Mouse (Mus musculus): ENCODE data around the gene Slc22a14. TPM values are rescaled to one million over a fixed set of nuclear protein-coding genes. Genes with fewer than 3 reads are reported as not detected.

Slc22a14 gene
- polyA plus RNA-seq, 1 experiment from 2014 or later, result not detected

DNA sequence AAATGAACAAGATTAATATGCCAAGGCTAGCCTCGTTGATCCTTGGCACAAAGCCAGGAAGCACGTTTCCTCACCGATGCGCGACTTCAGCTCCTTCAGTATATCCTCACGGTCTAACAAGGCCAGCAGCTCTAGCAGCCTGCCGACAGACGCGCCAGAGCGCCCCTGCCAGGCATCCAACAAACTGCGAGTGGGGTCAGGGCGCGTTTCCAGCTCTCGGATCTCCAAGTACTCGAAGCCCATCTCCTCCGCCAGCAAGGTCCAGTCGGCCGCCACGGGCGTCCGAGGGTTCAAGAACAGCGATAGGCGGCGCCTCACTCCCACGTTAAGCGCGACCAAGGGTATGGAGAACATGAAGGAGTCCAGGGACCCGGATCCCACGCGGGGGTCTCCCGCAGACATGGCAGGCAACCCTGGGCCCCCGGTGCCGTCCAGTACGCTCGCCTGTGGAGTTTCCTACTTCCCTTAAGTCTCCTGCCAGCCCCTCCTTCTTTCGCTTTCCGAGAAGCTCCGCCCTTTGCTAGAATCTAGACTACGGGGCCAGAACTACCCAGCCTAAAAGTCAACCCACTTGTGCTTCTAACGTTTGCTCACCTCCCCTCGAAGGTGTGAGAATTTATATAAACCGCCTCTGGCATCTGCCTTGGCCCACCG lies 25.7 kb downstream of the Slc22a14 start, which contains the start of gene Acaa1a:
Gene Acaa1a, plus strand, starts transcription at position 119 of the 654 bp plus-strand sequence.
- no peak within 1 kb of the TSS; the same call in 1 of the 2 replicates for H3K27ac ChIP-seq (replicated peaks; ENCODE audit: low read depth, low read length)
- peaks cover 11% of the 10 kb centered on the region; the same call in 1 of the 2 replicates for H3K4me1 ChIP-seq (ENCODE audit: control insufficient read depth, insufficient read depth, low read length)
- H3K4me3 ChIP-seq (ENCODE audit: low read depth, low read length), result peak within 1 kb of the TSS; percentile 70
- H3K9me3 ChIP-seq (ENCODE audit: control insufficient read depth, low read length), result no peaks in the 10 kb centered on the region
- H3K36me3 ChIP-seq (ENCODE audit: control insufficient read depth, insufficient read depth, low read length), result no peaks in the 10 kb centered on the region; the same call in 1 of the 2 replicates
- H3K9ac ChIP-seq (ENCODE audit: low read length), result peak within 1 kb of the TSS; percentile 68
- ATAC-seq (ENCODE audit: insufficient number of reproducible peaks, low FRiP score, low TSS enrichment, low read depth) (no peak), DNase-seq (ENCODE audit: low spot score) (peak; percentile 64)
- peak within 1 kb of the TSS; percentile 77 for H3K4me2 ChIP-seq (ENCODE audit: low read depth, severe bottlenecking)
- H3K27me3 ChIP-seq (ENCODE audit: control insufficient read depth, insufficient read depth, low read length), result 0 out of 2 replicates have a peak, but pooled peaks cover 2% of the 10 kb centered on the region
- WGBS, result under 1% methylated on average over 43 of the region's 43 CpGs

DNA sequence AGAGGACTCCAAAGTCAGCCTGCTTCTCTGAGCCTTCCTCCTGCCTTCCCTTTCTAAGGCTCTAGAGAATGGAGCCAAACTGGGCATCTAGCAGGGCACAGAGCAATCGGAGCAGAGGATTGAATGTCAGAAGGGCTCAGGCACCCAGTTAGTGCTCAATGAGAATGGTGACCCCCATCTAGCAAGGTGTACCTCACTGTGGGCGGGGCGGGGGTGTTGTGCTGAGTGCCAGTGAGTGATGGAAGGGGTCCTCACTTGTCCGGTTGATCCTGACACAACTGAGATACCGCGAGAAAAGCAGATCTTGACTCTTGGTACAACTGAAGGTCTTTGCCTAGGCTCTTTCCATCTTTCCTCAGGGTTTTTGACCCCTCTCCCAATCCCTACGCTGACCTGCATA lies 26.2 kb downstream of the Slc22a14 start:
- ATAC-seq (ENCODE audit: insufficient number of reproducible peaks, low FRiP score, low TSS enrichment, low read depth) (no peak), DNase-seq (ENCODE audit: low spot score) (no peak)
- Histone ChIP-seq H3K9me3 (ENCODE audit: control insufficient read depth, low read length) (no peaks in the 10 kb centered on the region), H3K4me3 (ENCODE audit: low read depth, low read length) (peak overlapping the region; percentile 70; the same call in 1 of the 2 replicates), H3K9ac (ENCODE audit: low read length) (no peak overlapping the region), H3K27ac (replicated peaks; ENCODE audit: low read depth, low read length) (no peak overlapping the region), H3K36me3 (ENCODE audit: control insufficient read depth, insufficient read depth, low read length) (no peaks in the 10 kb centered on the region; the same call in 1 of the 2 replicates), H3K27me3 (ENCODE audit: control insufficient read depth, insufficient read depth, low read length) (0 out of 2 replicates have a peak, but pooled peaks cover 2% of the 10 kb centered on the region), H3K4me2 (ENCODE audit: low read depth, severe bottlenecking) (peak overlapping the region; percentile 77), H3K4me1 (ENCODE audit: control insufficient read depth, insufficient read depth, low read length) (peaks cover 11% of the 10 kb centered on the region; the same call in 1 of the 2 replicates)
- 52% methylated on average over 7 of the region's 7 CpGs for WGBS

DNA sequence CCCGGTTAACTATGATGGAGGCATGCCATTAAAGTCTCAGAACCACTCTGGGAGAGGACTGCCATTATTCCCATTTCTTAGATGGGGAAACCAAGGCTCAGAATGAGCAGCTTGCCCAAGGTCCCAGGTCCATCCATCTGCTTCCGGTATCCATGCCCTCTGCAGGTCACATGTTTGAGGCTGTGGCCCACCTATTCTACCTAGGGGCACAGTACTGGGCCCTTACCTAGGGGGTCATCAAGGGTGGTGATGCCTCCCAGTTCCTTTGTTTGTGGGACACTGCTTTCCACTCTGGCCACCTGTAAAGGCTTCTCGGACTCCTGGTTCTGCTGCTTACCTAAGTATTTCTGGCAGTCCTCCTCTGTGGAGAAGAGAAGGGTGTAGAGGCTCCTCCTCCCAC lies 27.0 kb downstream of the Slc22a14 start:
- Histone ChIP-seq H3K27me3 (ENCODE audit: control insufficient read depth, insufficient read depth, low read length) (0 out of 2 replicates have a peak, but pooled peaks cover 2% of the 10 kb centered on the region), H3K9me3 (ENCODE audit: control insufficient read depth, low read length) (no peaks in the 10 kb centered on the region), H3K9ac (ENCODE audit: low read length) (no peak overlapping the region), H3K4me3 (ENCODE audit: low read depth, low read length) (no peak overlapping the region), H3K27ac (replicated peaks; ENCODE audit: low read depth, low read length) (no peak overlapping the region), H3K4me1 (ENCODE audit: control insufficient read depth, insufficient read depth, low read length) (peaks cover 11% of the 10 kb centered on the region; the same call in 1 of the 2 replicates), H3K4me2 (ENCODE audit: low read depth, severe bottlenecking) (no peak overlapping the region), H3K36me3 (ENCODE audit: control insufficient read depth, insufficient read depth, low read length) (no peaks in the 10 kb centered on the region)
- DNase-seq (ENCODE audit: low spot score) (no peak), ATAC-seq (ENCODE audit: insufficient number of reproducible peaks, low FRiP score, low TSS enrichment, low read depth) (no peak)
- 83% methylated on average over 3 of the region's 3 CpGs for WGBS

DNA sequence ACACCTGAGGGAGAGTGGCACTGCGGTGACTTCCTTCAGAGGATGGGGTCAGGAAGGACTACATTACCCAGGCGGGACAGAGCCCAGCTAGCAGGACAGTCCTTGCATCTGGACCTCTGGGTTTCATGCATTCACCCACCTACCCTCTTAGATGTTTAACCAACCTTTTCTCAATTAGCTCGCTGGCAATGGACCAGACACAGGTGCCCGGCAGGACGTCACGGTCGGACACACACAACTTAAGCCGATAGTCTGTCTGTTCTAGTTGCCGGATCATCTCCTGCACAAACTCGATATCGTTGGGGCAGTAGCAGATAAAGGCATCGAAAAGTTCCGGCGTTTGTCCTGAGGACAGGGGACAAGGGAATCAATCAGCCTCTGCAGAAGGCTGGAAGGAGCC lies 27.5 kb downstream of the Slc22a14 start:
- no peak for DNase-seq (ENCODE audit: low spot score)
- H3K27ac ChIP-seq (replicated peaks; ENCODE audit: low read depth, low read length), result no peak overlapping the region
- H3K4me1 ChIP-seq (ENCODE audit: control insufficient read depth, insufficient read depth, low read length), result peaks cover 11% of the 10 kb centered on the region; the same call in 1 of the 2 replicates
- no peaks in the 10 kb centered on the region for H3K9me3 ChIP-seq (ENCODE audit: control insufficient read depth, low read length)
- no peak overlapping the region for H3K4me2 ChIP-seq (ENCODE audit: low read depth, severe bottlenecking)
- H3K9ac ChIP-seq (ENCODE audit: low read length), result no peak overlapping the region
- no peak for ATAC-seq (ENCODE audit: insufficient number of reproducible peaks, low FRiP score, low TSS enrichment, low read depth)
- WGBS, result 92% methylated on average over 14 of the region's 14 CpGs
- H3K36me3 ChIP-seq (ENCODE audit: control insufficient read depth, insufficient read depth, low read length), result no peaks in the 10 kb centered on the region
- H3K27me3 ChIP-seq (ENCODE audit: control insufficient read depth, insufficient read depth, low read length), result 0 out of 2 replicates have a peak, but pooled peaks cover 2% of the 10 kb centered on the region
- no peak overlapping the region for H3K4me3 ChIP-seq (ENCODE audit: low read depth, low read length)

DNA sequence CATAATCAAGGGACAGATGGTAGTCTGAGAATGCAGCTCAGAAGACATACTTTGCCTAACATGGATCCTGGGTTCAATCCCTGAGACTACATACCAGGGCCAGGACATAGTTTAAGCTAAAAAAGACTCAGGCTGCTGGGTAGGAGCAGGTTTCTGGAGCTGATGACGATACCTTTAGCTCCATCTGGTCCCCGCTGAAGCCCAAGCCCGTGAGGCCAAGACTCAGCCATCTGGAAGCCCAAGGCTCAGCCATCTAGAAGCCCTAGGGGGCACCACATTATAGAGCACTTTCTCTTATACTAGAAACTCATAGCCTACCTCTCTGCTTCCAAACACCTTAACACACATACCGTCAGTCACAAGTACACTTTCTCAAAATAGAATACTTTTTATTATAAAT lies 29.8 kb downstream of the Slc22a14 start:
- DNase-seq (ENCODE audit: low spot score) (no peak), ATAC-seq (ENCODE audit: insufficient number of reproducible peaks, low FRiP score, low TSS enrichment, low read depth) (no peak)
- no peak overlapping the region for H3K4me2 ChIP-seq (ENCODE audit: low read depth, severe bottlenecking)
- no peak overlapping the region for H3K4me3 ChIP-seq (ENCODE audit: low read depth, low read length)
- no peaks in the 10 kb centered on the region for H3K9me3 ChIP-seq (ENCODE audit: control insufficient read depth, low read length)
- H3K27ac ChIP-seq (replicated peaks; ENCODE audit: low read depth, low read length), result no peak overlapping the region
- no peak overlapping the region for H3K9ac ChIP-seq (ENCODE audit: low read length)
- H3K4me1 ChIP-seq (ENCODE audit: control insufficient read depth, insufficient read depth, low read length), result 0 out of 2 replicates have a peak, but pooled peaks cover 7% of the 10 kb centered on the region
- H3K27me3 ChIP-seq (ENCODE audit: control insufficient read depth, insufficient read depth, low read length), result 0 out of 2 replicates have a peak, but pooled peaks cover 2% of the 10 kb centered on the region
- 80% methylated on average over 4 of the region's 4 CpGs for WGBS
- H3K36me3 ChIP-seq (ENCODE audit: control insufficient read depth, insufficient read depth, low read length), result no peaks in the 10 kb centered on the region

DNA sequence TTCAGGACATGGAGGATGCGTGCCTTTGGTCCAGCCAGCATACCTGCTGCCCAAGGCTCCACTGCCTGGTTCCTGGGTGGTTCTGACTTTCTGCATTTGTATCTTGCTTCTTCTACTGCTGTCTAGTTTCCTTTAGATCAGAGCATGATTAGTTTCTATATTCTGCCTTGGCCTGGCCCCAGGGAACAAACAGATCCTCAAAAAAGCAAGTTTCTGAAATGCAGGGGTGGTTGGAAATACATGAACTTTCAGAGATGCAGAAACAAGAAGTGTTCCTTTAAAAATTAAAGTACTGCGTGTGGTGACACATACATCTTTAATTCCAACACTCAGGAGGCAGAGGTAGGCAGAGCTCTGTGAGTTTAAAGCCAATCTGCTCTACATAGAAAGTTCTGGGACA lies 30.5 kb downstream of the Slc22a14 start:
- Histone ChIP-seq H3K27me3 (ENCODE audit: control insufficient read depth, insufficient read depth, low read length) (0 out of 2 replicates have a peak, but pooled peaks cover 2% of the 10 kb centered on the region), H3K27ac (replicated peaks; ENCODE audit: low read depth, low read length) (no peak overlapping the region), H3K36me3 (ENCODE audit: control insufficient read depth, insufficient read depth, low read length) (no peaks in the 10 kb centered on the region), H3K9ac (ENCODE audit: low read length) (no peak overlapping the region), H3K4me3 (ENCODE audit: low read depth, low read length) (no peak overlapping the region), H3K9me3 (ENCODE audit: control insufficient read depth, low read length) (no peaks in the 10 kb centered on the region), H3K4me2 (ENCODE audit: low read depth, severe bottlenecking) (no peak overlapping the region), H3K4me1 (ENCODE audit: control insufficient read depth, insufficient read depth, low read length) (0 out of 2 replicates have a peak, but pooled peaks cover 2% of the 10 kb centered on the region)
- 83% methylated on average over 2 of the region's 2 CpGs for WGBS
- no peak for ATAC-seq (ENCODE audit: insufficient number of reproducible peaks, low FRiP score, low TSS enrichment, low read depth)
- DNase-seq (ENCODE audit: low spot score), result no peak

DNA sequence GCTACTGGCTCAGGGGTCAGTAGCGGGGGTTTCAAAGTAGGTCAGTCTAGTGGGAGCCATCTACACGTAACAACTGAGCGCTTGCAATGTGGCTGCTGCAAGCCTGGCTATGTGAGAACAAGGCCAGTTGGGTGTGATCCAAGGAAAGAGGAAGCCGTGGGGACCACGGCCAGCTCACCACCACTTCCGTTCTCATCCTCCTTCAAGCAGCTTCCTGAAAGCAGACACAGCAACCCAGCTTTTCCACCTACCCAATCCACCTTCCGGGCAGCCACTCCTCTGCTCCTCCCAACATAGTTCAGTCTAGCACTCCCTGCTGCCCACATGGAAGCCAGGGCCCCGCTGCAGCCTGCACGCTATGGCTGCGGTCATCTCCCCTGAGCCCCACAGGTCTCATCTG lies 31.0 kb downstream of the Slc22a14 start:
- WGBS, result 69% methylated on average over 10 of the region's 10 CpGs
- H3K27me3 ChIP-seq (ENCODE audit: control insufficient read depth, insufficient read depth, low read length), result no peaks in the 10 kb centered on the region
- no peak overlapping the region for H3K9ac ChIP-seq (ENCODE audit: low read length)
- ATAC-seq (ENCODE audit: insufficient number of reproducible peaks, low FRiP score, low TSS enrichment, low read depth), result no peak
- H3K27ac ChIP-seq (replicated peaks; ENCODE audit: low read depth, low read length), result no peak overlapping the region
- no peak for DNase-seq (ENCODE audit: low spot score)
- 0 out of 2 replicates have a peak, but pooled peaks cover under 1% of the 10 kb centered on the region for H3K4me1 ChIP-seq (ENCODE audit: control insufficient read depth, insufficient read depth, low read length)
- no peaks in the 10 kb centered on the region for H3K9me3 ChIP-seq (ENCODE audit: control insufficient read depth, low read length)
- no peak overlapping the region for H3K4me2 ChIP-seq (ENCODE audit: low read depth, severe bottlenecking)
- H3K4me3 ChIP-seq (ENCODE audit: low read depth, low read length), result no peak overlapping the region
- no peaks in the 10 kb centered on the region for H3K36me3 ChIP-seq (ENCODE audit: control insufficient read depth, insufficient read depth, low read length)

DNA sequence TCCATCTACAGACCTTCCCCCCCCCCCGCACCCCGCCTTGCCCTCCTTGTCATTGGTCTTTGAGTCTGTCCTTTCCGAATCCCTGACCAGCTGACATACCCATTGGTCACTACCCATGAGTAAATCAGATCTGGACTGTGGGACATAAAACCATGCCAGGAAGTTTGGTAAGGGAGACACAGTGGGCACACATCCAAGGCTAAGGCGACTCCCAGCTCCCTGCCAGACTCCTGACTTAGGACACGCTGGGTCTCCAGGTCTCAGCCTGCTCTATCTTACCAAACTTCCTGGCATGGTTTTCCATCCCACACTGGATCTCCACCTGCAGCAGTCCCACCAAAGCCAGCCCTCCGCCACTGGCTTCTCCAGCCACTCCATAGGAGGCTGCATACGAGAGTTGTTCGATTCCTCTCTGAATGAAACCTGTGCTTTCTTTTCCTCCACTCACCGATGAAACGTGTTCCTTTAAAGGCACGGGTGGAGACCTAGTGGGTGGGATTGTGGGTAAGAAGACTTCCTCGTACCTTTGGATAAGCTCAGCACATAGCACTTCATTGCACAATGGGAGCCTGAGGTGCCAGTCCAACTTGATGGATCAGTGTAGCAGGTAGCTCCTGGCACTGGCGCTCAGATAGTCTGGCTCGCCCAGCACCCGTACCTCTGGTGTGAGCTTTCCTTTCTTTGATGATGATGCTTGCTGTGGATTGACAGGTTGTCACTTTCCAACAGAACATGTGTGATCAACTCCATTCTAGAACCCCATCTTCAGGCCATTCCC lies 35.0 kb downstream of the Slc22a14 start:
- ATAC-seq (ENCODE audit: insufficient number of reproducible peaks, low FRiP score, low TSS enrichment, low read depth) (no peak), DNase-seq (ENCODE audit: low spot score) (no peak)
- Histone ChIP-seq H3K4me1 (ENCODE audit: control insufficient read depth, insufficient read depth, low read length) (no peaks in the 10 kb centered on the region), H3K36me3 (ENCODE audit: control insufficient read depth, insufficient read depth, low read length) (no peaks in the 10 kb centered on the region), H3K4me3 (ENCODE audit: low read depth, low read length) (no peak overlapping the region), H3K9ac (ENCODE audit: low read length) (no peak overlapping the region), H3K27ac (replicated peaks; ENCODE audit: low read depth, low read length) (no peak overlapping the region), H3K27me3 (ENCODE audit: control insufficient read depth, insufficient read depth, low read length) (no peaks in the 10 kb centered on the region), H3K9me3 (ENCODE audit: control insufficient read depth, low read length) (no peaks in the 10 kb centered on the region), H3K4me2 (ENCODE audit: low read depth, severe bottlenecking) (no peak overlapping the region)
- WGBS, result 92% methylated on average over 15 of the region's 15 CpGs

All from limb, embryonic 11.5 days (tissue).